Mouse (Mus musculus): ENCODE measurements around the gene Prm3.

GRCm38 (mm10) chr16:10814864-10815263 is 24.1 kb upstream of the Prm3 start:
- TF ChIP-seq POLR2A (IDR thresholded peaks at IDR 0.05; ENCODE audit: low read depth, low read length) (no peak), CTCF (conservative IDR thresholded peaks at IDR 0.05; ENCODE audit: insufficient read depth, insufficient read length, low read depth, low read length) (no peak)

All from kidney, adult 2 months (tissue).